Mouse (Mus musculus) central nervous system, embryonic 11.5 days (tissue): Measurements from ENCODE around the gene Slc38a2. TPM values are rescaled to one million over a fixed set of nuclear protein-coding genes. Genes with fewer than 3 reads are reported as not detected.

Experiments used
- polyA plus RNA-seq: library from polyadenylated mRNA; depleted of rRNA; stranded (reverse); fragments of >200 nt; gene quantifications from 2 replicates; pipeline ENCODE4 v1.2.3, GENCODE M21; 2012; rRNA removed

Slc38a2 gene
- 101 and 147 TPM in 2 replicates for polyA plus RNA-seq

DNA sequence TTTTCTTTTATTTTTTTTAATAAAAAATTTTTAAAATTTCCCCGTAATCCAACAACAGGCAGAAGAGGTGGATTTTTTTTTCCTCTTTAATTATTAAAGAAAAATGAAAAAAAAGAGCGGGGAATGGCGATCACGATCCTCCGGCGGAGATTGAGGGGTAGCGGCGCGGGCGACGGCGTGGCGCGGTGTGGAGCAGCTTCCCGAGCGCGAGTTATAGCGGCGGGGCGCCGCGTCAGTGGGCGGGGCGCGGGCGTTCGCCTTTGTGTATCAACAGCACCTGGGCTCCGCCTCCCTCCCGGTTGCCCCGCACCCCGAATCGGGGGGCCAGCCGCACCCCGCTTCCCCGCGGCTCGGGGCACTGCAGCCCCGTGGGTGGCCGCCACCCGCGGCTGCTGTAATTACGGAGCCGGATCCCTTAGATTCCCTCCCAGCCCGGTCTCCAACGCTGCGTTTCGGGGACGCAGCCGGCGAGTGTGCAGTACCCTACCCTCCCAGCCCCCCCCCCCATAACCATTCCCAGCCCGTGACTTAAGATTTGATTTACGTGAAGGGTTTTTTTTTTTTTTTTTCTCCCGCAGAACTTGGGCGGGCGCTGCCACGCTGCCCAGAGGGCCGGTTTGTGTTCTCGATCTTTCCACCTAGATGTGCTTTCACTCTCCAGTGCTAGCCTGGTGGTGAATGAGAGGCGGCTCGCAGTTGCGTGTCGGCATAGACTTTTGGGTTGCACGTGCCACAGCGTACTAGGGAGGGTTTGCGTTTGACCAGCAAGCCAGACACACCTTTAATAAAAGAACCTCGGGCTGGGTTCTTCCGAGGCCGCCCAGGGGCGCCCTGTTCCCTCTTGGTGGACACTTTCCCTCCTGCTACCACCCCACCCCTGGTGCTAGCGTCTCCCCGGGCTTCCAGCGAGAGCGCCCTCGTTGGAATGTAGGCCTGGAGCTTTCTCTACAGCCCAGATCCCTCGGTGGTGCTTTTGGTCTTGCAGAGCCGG is at the start of gene Slc38a2:
TSS of gene Slc38a2 (minus strand) at position 210 of the 991 bp plus-strand sequence.

DNA sequence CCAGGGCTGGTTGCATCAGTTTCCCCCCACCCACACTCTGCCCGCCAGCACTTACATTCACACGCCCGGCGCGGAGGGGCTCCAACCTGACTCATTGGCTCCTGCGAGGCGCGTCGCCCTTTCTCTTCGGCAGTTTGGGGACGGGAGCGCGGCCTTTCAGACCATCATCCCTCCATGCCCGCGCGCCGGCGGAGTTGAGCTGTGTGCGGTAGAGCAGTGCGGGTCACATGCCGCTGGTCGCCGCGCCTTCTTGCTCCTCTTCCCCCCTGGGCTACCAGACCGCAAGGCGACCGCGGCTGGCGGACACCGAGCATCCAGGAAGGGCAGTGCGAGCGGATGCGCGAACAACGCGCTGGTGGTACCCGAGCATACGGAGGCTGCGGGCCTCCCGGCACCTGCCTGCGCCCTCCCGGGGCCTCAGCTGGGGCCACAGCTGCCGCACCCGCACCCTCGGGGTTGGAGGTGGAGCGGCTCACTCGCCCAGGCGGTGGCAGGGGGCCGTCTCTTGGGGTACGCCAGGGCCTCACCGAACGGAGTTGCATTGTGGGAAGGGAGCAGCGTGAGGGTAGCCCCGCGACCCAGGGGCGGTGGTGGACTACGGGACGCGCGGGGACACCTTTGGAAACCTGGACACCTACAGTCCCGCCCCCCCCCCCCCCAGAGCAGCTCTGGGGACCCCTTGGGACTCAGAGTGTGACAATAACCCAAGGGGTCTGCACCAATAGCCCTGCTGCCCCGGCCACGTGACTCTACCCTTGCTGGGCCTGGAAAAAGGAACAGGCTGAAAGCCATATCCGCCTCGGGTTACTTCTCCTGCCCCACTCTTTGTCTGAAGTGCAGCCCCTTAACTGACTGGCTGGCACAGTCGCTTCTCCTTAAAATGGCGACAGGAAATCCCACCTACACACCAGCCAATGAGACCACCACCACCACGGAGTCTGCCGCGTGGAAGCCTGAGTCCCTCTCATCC is 56.8 kb downstream of the Slc38a2 start, which contains the start of gene Slc38a1:
TSS of gene Slc38a1 (minus strand) at position 478 of the 970 bp plus-strand sequence.

Other genes starting within 250 kb of the Slc38a2 start
- gene Scaf11, start 238.9 kb downstream of the Slc38a2 start, polyA plus RNA-seq: 48.9 and 60.4 TPM in 2 replicates
- gene Slc38a1, start 56.8 kb downstream of the Slc38a2 start, polyA plus RNA-seq: 59.2 and 102 TPM in 2 replicates